Mouse (Mus musculus) urinary bladder, postnatal 36 days (tissue): ENCODE measurements at regions not wholly inside any gene's neighbourhood (a gene's known extent, or its start where the extent isn't known, plus 50 kb on each side); places are given as distances from the start of the nearest gene placed in this dataset.

Source experiments
- DNase-seq, 2 experiments: peaks; one replicate each; pipeline ENCODE4 v3.0.0; 2022; ENCODE audit warnings: low spot score in 2 of 2, mixed read lengths in 1 of 2

DNA sequence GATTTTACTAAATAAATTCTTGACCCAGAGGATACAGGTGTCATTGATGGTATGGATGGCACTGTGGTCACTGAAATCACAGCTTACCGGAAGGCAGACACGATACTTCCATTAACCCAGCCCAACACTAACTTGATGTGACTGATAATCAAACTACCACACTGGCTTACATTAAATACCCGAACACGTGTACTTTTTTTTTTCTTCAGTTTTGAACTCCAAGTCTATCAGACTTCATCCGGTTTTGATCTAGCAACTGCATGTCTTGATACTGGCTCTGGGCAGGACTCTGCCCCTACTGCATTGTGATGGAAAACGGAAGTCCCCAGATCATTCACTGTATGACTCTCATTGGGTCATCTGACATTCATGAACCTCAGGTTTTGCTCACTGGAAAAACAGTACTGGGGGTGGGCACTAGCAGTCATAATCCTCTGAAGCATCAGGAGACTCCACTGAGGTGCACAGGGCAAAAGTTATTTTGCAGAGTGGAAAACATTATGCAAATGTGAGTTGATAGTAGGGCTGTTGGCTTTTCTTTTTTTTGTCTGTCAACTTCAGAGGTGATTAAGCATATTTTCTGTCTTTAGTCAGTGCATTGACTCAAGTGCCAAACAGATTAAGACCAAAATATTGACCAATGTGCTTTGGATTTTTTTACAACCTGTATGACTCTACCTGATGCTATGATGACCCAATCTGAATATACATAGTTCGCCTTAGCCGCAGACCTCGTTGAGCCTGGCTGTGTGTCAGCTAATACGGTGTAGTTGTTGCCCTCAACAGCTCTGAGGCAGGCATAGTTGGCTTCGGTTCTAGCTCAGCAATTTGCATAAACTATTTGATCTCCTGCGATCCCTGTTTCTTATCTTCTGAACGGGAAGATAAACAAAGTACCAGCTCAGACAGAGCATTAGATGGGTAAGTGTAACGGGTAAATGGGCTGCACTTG, 174.1 kb upstream of the Cited2 start:
- DNase-seq = no peak

DNA sequence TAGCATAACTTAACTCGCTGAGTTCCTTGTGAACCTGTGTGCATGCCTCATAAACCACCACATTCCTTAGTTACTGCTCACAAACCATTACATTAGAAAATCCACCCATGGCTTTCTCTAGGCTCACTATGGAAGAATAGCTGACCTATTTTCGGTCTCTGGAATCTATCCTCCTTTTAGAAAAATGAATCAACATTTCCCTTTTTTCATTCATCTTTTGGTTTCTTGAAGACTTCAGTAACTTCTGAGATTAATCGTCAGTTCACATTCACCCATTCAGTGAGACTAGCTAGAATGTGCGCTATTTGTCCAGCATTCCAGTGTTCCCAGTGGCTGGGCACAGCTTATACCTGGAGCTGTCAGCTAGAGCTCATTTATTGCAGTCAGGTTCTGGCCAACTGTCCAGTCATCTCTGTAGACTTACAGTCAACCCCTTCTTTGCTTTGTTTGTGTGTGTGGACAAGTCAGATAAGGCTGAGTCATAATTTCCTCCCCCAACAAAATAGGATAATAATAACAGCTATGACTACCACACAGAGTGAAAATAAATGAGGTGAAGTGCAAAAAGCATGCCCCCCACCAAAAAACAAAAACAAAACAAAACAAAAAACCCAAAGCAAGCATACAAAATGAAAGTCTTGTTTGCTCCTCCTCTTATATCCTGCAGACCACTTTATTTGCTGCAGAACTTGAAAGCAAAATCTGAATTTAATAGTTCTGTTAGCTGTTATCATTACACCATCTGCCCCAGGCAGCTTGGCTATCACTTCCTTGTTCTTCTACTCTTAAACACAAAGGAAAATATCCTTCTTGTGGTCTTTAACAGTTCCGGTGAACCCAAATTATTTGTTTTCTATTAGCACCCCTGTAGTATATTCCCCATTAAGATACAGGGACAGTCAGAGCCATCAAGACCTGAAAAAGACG, 173.0 kb upstream of the Cited2 start:
- no peak for DNase-seq

DNA sequence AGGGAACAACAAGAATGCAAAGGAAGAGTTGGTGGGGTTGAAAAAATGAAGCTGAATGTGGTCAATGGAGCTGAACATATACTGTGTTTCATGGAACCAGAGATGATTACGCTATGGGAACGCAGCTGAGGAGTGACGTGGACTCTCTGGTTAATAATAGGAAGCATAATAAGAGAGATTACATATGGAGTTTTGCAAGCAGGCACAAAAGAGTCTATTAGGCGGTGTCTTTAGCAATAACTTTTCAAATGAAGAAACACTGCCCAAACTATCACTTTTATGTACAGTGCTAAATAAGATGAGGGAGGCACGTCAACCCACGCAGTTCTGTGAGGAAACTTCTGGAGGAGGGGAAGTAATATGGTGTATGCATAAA, 172.4 kb upstream of the Cited2 start:
- DNase-seq = no peak

DNA sequence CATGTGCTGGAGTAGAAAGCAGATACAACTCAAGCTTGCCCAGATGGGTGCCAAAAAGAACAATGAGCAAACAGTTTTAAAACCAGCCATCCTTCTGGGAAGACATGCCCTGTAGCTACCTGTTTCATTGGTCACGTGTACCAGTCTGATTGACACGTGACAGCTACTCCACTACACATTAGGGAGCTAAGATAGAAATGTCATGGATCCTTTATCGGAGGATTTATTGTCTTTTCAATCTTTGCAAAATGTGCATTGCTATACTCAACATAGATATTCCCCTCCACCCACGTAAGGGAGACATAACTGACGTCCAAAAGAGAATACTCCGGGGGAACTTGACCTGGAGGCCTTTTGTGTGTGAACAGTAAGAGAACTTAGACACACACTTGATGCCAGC, 171.1 kb upstream of the Cited2 start:
- DNase-seq = no peak

DNA sequence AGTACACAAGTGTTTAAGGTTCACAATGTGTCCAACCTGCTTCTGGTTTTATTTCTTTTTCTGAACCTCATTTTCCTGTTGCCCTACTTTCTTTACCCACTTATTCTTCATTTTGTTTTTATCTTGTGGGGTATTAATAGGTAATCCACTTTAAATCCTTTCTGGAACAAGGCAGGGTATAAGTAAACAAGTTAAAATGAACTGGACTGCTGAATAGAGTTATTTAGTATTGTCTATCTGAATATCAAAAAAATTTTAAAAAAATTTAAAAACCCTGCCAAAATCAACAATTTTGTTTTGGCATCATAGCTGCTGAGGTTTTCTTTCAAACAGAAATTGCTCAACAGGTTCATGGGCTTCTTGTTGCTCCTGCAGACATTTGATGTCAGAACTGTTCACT, 170.7 kb upstream of the Cited2 start:
- no peak for DNase-seq

DNA sequence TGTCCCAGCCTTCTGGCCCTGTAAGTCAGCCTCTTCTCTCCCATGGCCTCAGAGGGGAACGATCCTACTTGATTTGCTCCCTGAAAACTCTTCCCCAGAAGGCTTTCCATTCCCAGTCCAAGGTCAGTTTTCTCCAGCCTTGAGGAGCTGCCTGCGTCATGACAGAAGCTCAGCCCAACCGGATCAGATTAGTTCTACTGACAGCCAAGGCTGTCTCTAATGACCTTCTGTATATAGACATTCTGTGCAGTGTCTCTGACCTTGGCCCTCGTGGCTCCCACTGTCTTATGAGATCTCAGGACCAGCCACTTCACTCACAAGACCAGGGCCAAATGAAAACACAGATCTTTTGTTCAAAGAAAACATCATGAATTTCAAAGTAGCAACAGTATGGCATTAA, 166.6 kb upstream of the Cited2 start:
- no peak for DNase-seq

DNA sequence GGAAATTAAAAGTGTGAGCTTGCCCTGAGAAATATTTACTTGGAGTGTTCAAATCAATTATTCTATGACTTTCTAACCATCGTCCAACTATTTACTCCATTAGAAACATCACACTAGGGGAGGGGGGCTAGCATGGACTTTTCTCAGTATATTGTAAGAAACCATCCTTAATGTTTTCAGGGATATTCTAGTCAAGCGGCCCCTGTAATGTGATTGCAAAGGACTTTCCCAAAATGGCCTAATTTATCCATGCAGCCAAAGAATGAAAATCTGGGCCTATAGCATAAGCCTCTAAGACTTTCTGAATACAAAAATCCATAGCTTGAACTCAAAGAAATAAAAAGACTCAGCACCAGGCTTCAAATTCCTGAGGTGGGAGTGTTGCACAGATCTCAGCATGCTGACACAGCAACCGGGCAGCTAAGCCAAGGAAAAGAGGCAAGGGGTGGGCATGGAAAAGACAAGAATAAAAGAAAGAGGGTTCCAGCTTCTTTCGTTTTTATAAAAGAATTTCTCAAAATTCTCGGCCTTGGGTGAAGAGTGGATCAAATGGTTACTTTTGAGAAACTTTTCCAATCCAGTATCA, 163.6 kb upstream of the Cited2 start:
- no peak for DNase-seq

DNA sequence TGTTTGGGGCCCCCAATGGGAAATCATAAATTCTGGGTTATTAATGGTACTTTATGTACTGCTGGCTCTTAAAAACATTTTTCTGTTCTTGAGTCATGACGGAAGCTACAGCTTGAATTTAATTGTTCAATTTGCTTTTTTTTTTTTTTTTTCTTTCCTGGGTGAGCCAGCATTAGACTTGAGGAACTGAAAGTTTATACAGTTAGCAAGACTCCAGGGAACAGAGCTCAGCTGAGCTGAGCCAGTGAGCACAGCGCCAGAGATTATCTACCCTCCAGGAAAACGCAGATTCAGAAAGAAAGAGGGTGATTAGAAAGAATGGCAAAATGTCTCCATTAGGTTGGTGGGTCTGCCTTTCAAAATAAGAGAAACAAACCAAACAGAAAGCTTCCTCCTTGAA, 163.0 kb upstream of the Cited2 start:
- no peak for DNase-seq

DNA sequence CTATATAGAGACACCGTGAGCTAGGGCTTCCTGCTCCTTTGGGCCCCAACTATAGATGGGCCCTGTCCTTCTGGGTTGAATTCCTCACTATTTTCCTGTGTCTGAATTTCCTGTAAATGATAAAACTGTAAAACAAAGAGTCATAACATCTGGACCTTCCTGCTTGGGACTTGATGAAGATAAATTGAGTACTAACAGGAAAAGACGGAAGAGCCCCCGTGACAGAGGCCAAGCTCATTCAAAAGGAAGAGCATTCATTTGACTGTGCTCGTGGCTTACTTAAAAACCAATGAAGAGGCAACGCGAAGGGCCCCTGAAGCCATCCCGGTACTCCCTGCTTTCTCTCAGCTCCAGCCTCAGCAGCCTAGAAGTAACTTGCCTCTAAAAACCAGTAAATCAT, 161.6 kb upstream of the Cited2 start:
- DNase-seq = no peak

DNA sequence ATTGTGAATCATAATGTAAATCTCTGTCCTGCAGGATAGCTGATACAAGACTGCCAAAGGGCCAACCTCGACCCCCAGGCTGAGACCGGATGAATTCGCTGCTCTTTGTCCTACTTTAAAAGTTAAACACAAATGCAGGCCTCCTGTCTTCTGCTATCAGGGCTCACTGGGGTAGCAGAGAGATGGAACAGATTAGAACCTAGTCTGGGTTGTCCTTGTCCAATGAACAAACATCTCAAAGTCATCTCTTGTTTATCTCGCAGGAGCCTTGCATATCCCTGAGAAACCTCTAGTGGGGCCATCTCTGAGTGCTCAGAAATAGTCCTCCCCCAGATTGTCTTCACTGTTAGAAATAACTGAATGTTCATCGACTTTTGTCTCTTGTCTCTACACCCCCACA, 161.0 kb upstream of the Cited2 start:
- no peak for DNase-seq

DNA sequence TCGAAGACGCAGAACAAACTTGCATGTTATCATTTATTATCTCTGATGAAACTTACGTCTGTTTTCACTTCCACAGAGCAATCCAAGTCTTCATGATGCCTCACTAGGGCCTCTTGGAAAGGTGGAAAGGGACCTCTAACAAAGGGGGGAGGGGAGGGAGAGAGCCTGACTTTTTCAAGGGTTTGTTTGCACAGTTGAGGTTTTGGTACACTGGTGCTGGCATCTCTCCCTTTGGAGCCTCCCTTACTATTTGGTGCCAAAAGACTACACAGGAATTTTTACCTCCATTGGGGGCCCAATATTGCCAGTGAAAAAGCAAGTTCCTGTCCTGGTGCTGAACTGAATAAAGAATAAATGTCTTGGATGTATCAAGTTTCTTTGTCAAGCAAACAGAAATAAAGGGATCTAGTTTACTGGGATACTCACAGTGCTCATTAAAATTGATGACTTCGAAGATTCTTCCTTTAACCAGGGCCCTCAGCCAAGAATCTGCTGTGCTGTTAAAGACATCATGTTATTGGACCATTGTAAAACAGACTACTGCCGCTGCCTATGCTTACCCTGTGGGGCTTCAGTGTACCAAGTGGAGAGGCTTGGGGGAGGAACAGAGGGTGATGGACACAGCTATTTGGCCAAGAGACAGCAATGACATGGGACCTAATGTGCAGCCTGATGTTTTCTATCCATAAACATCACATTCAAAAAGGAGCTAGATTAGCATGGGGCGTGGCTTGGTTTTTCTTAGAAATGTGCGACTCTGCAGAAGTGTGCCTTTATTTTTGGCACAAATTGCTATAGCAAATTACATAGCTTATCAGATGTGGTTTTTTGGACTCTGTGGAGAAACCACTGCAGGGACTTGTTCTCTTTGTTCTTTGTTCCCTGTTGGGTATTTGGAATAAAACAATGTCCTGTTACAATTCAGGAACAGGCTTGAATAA, 160.3 kb upstream of the Cited2 start:
- DNase-seq = no peak

DNA sequence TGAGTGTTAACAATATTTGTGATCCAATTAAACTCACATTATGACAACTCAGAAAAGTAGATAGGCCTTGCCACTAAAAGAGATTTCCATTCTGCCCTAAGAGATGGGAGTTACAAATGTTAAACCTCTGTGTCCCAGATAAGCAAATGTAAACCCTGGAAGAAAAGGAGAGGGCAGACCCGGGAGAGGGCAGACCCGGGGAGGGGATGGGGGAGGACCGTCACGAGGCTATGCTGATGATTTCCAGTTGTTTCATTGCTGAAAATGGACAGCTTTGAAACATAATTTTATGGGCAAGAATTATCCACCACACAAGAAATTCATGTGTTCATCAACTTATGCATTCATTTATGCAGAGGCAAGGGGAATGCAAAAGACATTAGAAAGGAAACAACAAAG, 159.7 kb upstream of the Cited2 start:
- DNase-seq = no peak

DNA sequence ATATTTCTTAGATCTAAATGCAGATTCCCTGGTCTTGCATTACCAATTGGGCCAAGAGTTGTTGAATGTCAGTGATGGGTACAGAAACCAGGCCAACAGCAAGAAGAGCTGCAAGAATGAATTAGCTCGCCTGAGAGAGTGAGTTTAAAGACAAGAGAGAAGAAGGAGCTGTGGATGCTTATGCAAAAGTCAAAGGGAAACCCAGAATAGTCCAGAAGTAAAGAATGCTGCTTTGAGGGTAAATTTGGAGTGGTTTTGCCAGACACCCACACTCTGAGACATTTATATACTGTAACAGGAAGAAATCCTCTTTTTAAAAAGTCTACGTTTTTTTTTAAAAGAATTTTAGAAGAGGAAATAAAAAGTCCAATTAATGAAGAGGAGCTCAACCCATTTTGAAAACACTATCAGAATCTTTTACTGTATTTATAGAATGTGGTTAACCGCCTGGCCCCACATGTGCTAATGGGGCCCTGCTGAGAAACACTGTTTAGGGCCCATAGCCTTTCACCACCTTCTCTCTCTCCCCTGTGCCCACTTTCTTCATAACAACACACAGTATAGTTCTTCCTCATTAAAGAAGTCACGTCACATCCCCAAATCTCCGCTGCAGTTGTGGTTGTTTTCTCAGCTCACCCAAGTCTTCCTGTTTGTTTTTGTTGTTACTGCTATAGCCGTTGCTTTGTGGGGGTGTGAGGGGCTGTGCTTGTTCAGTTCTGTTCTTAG, 158.0 kb upstream of the Cited2 start:
- DNase-seq = no peak

DNA sequence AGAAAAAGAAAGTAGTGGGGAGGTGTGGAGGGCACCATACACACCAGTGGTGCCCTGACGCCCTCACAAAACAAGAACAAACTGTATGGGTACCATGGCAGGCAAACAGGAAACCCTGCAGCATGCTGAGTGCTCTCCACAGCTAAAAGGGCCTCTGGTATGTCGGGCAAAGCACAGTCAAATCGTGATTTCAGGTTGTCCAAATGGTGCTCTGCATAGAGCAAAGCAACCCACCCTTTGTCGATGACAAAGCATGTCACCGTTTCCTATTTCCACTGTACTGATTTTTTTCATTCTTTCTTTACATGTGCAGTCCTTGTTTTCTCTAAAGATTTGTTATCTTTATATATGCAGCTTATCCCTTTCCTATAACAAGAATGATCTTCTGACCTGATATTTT, 156.0 kb upstream of the Cited2 start:
- DNase-seq = no peak

DNA sequence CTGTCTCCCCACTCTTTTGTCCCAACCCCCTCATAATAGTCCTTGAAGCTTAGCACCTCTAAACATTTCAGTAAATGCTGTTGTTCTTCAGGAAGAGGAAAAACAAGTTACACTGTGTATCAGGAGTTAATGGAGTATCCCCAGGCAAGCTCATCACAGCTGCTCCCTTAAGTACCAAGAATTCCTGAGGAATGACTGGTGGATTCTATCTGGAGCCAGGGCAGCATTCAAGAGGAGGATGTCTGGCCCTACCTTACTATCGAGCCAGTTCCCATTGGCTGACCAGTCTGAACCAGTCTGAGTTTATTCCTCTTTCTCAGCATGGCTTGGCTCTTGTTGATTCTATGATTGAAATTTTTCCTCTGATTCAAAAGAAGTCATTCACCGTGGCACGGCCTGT, 155.4 kb upstream of the Cited2 start:
- no peak for DNase-seq

DNA sequence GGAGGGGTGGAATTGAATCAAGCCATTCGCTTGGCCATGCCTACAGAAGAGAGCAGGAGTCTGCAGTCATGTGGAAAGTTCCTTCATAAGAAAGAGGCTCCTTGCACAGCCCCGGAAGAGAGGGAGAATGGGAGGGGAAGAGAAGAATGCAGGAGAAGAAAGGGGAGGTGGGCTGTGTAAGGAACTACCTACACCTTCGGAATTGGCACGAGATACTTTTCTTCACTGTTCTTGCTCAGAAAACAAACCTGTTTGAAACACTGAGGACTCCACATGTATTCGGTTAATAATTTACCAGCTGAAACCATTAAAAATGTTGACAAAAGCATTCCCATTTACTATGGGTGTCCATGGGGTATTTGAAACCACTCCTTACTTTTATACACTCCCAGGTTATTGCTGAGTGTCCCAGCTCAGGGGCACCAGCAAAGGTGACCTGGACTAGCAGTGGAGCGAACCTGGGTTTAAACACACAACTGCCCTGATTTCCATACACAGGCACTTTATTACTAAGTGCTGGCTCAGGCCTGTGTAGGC, 153.4 kb upstream of the Cited2 start:
- no peak for DNase-seq

DNA sequence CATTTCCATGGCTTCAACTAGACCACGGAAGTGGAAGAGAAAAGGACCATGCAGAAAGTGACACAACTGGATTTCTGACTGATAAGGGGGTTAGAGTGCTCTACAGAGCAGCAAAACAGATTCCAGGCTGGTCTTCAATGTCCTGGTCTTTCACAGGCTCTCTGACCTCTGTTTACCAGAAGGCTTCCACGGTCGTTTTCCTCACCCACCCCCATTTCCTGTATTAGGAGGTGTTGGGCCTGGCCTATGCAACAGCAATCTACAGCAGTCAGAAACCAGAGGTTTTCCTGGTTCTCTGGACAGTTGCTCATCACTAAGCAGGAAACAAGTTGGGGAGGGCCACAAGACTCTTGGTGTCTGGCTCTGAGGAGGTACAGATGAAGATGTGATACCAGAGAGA, 148.1 kb upstream of the Cited2 start:
- DNase-seq = no peak

DNA sequence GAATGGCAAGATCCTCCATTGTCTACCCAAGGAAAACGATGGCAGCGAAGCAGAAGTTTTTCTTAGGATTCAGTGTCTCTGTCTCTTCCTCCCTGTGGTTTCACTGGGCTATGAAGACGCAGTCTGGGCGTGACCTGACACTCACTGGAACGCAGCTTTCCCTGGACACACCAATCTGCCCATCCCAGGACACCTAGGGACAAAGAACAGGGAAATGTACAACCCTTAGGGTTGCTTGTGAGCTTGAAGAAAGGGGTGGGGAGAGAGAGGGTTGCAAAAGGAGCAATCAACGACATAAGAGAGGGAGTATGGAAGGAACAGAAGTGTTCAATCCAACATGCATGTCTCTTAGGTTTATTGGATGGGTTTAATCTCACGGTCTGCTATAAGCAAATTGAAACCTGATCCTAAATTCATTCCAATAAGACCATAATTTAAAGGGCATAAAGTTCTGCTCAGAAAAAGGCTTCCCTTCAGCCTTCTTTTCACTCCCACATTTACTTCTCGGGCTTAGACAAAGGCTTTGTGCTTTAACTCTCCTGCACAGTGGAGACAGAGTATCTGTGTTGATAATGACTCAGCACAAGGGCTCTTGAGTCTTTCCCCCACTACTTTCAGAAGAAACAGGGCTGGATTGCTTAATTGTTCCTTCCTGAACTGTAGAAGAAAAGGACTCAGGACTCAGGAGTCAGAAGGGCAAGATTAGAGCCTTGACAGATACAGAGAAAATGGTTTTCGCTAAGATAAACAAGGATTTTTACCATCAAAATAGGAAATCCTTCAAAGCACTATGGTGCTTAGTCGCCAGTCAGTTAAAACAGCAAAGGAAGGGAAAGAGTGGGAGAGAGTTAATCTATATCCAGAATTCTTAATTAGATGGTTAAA, 147.3 kb upstream of the Cited2 start:
- DNase-seq = no peak

DNA sequence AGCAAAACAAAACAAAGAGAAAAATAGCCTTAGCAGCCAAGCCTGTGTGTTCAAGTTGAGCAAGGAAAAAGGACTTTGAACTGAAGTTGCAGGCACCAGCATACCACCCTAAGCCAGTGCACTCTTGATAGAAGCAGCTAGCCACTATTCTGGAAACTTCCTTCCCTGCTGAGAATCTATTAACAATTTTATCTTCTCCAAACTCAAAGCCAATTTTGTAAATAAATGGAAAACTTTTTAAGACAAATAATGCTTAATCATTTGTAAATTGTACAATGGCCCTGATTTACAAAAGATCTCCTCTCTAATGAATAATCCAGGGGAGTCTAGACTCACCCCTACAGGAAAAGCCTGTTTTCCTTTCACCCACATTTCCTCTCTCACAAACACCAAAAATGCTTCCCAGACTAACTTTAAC, 146.7 kb upstream of the Cited2 start:
- no peak for DNase-seq
